Mouse (Mus musculus) kidney, adult 8-10 months (tissue): ENCODE measurements at regions not wholly inside any gene's neighbourhood (a gene's known extent, or its start where the extent isn't known, plus 50 kb on each side); places are given as distances from the start of the nearest gene placed in this dataset.

Source experiments
- DNase-seq, 2 experiments: peaks; one replicate each; pipeline ENCODE4 v3.0.0; 2022

- DNase-seq, result no peak
Observed at GRCm38 (mm10) chr5:44416844-44417589, 190.6 kb upstream of the Tapt1 start.

- DNase-seq, result peak in 1 of 2 experiments; percentile 2
Observed at GRCm38 (mm10) chr5:44414441-44414840, 188.0 kb upstream of the Tapt1 start.

- DNase-seq, result no peak
Observed at GRCm38 (mm10) chr5:44403300-44403699, 176.9 kb upstream of the Tapt1 start.

- DNase-seq, result no peak
Observed at GRCm38 (mm10) chr5:44400573-44401332, 174.3 kb upstream of the Tapt1 start.

GRCm38 (mm10) chr5:44387237-44387810 is 160.9 kb upstream of the Tapt1 start:
- no peak for DNase-seq

- no peak for DNase-seq
Observed at GRCm38 (mm10) chr5:44386176-44386575, 159.8 kb upstream of the Tapt1 start.

- no peak for DNase-seq
Observed at GRCm38 (mm10) chr5:44383049-44383448, 156.6 kb upstream of the Tapt1 start.

GRCm38 (mm10) chr5:44370006-44370405 is 143.6 kb upstream of the Tapt1 start:
- no peak for DNase-seq

- DNase-seq, result no peak
Observed at GRCm38 (mm10) chr5:44352324-44352723, 125.9 kb upstream of the Tapt1 start.

GRCm38 (mm10) chr5:44341457-44342014 is 115.1 kb upstream of the Tapt1 start:
- DNase-seq, result no peak

GRCm38 (mm10) chr5:44338662-44339061 is 112.2 kb upstream of the Tapt1 start:
- DNase-seq, result peak in 1 of 2 experiments; percentile 15

GRCm38 (mm10) chr5:44335756-44336155 is 109.3 kb upstream of the Tapt1 start:
- DNase-seq, result peak; percentile 17 to 33

- no peak for DNase-seq
Observed at GRCm38 (mm10) chr5:44319626-44320025, 93.2 kb upstream of the Tapt1 start.

- no peak for DNase-seq
Observed at GRCm38 (mm10) chr5:44306769-44307557, 80.5 kb upstream of the Tapt1 start.

- DNase-seq, result peak; percentile 29 to 67
Observed at GRCm38 (mm10) chr5:44303886-44304855, 77.7 kb upstream of the Tapt1 start.

- peak; percentile 60 to 87 for DNase-seq
Observed at GRCm38 (mm10) chr5:44284384-44284783, 58.0 kb upstream of the Tapt1 start.
